Mouse (Mus musculus) spleen, adult 2 months (tissue): ENCODE results near the gene Tle4. TPM values are rescaled to one million over a fixed set of nuclear protein-coding genes. Genes with fewer than 3 reads are reported as not detected.

ENCODE experiments used
- DNase-seq, 2 experiments: peaks; one replicate each; pipeline versions ENCODE4 v3.0.0 to v3.0.0-alpha.2; 2012 to 2021; ENCODE audit warnings: low spot score in 2 of 2, low read depth in 1 of 2
- H3K27ac ChIP-seq: fragments of 200-500 bp; 2 replicates; pipeline ENCODE4 v1.5.1; 2012; ENCODE audit warnings: low read length, inconsistent platforms; ENCODE audit not compliant: insufficient read depth
- H3K27me3 ChIP-seq: fragments of 200-500 bp; 2 replicates; pipeline ENCODE4 v1.6.1; 2012; ENCODE audit warnings: mild to moderate bottlenecking, moderate library complexity, low read length, inconsistent platforms; ENCODE audit not compliant: control insufficient read depth, insufficient read depth
- H3K36me3 ChIP-seq: fragments of 200-500 bp; 2 replicates; pipeline ENCODE4 v1.6.1; 2012; ENCODE audit warnings: mild to moderate bottlenecking, low read length, inconsistent platforms; ENCODE audit not compliant: control insufficient read depth, insufficient read depth
- H3K4me1 ChIP-seq: fragments of 200-500 bp; 2 replicates; pipeline ENCODE4 v1.6.1; 2011; ENCODE audit warnings: inconsistent platforms; ENCODE audit not compliant: control insufficient read depth, insufficient read depth, insufficient read length
- H3K4me3 ChIP-seq: fragments of 200-500 bp; 2 replicates; pipeline ENCODE4 v1.5.1; 2011; ENCODE audit warnings: mild to moderate bottlenecking, inconsistent platforms; ENCODE audit not compliant: insufficient read depth, insufficient read length; ENCODE audit errors: extremely low read depth
- CTCF ChIP-seq: fragments of 200-500 bp; IDR thresholded peaks from 2 replicates; pipeline ENCODE4 v1.5.1; 2011; ENCODE audit warnings: mild to moderate bottlenecking, inconsistent platforms; ENCODE audit not compliant: insufficient read depth, insufficient read length, insufficient replicate concordance; ENCODE audit errors: extremely low read depth
- POLR2A ChIP-seq: fragments of 200-500 bp; IDR thresholded peaks from 2 replicates; pipeline ENCODE4 v1.6.1; 2011; ENCODE audit warnings: low read depth, low read length, inconsistent platforms
- WGBS: fragments of 180-500 bp; shearing (Covaris S2); methylation state at CpG from one replicate; pipeline ENCODE4 v1.1.7; 2018; 5-methylcytosine and 5-hydroxymethylcytosine counted together
- polyA plus RNA-seq: library from polyadenylated mRNA; depleted of rRNA; stranded (reverse); fragments of >200 nt; gene quantifications from 2 replicates; pipeline ENCODE4 v1.2.3, GENCODE M21; 2012

The Tle4 gene
- polyA plus RNA-seq, 1 experiment: 15.9 TPM

DNA sequence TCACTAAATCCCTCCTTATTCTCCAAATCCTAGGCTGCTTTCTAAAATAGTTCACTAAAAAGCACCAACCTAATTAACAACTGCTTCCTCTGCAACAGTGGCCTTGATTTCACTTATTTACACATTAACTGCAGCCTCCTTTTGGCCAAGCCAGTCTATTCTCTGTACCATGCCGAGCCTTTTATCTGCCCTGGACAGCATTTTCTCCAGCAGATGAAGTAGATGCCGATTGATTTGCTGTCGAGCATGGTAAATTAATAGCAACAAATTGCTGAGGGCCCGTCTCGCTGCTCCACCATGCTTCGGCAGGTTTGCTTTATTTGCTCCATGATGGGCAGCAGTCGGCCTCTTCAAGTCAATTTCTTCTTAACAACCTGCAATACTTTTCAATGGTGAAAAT is 7.7 kb downstream of the Tle4 start:
- TF ChIP-seq POLR2A (no peak), CTCF (no peak)
- peaks cover 21% of the 10 kb centered on the region for H3K4me1 ChIP-seq
- H3K27me3 ChIP-seq: no peaks in the 10 kb centered on the region
- DNase-seq: no peak
- peaks cover 14% of the 10 kb centered on the region for H3K36me3 ChIP-seq
- H3K4me3 ChIP-seq: no peak overlapping the region
- 96% methylated on average over 7 of the region's 7 CpGs for WGBS
- H3K27ac ChIP-seq: no peak overlapping the region

DNA sequence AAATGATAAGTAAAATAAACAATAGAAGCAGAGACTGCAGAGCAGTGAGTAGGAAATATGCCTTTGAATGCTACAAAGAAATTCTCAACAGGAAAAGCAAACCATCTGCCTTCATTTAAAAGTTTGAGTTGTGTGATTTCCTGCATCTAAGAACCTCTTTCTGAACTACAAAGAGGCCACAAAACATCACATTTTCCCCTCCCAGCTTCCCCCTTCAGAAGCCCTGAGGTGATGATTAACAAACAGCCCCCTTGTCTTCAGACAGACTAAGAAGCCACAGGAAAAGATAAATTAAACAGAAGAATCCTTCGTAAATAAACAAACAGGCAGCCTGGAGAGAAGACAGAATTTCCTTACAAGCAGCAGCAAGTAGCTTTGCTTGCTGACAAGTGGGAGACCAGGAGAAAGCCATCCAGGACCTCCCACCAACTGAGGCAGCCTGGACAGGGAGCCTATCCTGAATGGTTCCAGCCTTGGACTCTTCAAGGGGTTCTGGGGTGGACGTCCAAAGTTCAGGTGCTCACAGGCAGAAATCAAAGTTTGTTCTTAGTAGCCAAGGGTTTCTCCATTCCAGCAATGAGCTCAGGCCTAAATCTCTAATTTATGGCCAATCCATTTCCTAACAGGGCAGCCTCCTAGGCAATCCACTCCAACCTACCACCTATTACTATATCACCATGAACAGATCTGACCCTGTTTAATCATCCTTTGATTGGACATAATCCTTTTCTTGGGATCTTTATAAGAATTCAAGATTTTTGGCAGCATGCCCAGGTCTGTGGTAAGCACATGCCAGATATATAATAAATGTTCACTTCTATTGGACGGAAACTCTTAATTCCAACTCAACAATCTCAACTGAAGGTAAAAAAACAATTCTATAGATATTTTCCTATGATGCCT is 9.4 kb downstream of the Tle4 start:
- Histone ChIP-seq H3K4me1 (peaks cover 21% of the 10 kb centered on the region), H3K36me3 (peaks cover 12% of the 10 kb centered on the region), H3K4me3 (no peak overlapping the region), H3K27me3 (no peaks in the 10 kb centered on the region), H3K27ac (peak overlapping the region; percentile 84)
- WGBS: 50% methylated on average over 3 of the region's 3 CpGs
- DNase-seq: peak in 1 of 2 experiments; percentile 53
- TF ChIP-seq CTCF (no peak), POLR2A (no peak)

DNA sequence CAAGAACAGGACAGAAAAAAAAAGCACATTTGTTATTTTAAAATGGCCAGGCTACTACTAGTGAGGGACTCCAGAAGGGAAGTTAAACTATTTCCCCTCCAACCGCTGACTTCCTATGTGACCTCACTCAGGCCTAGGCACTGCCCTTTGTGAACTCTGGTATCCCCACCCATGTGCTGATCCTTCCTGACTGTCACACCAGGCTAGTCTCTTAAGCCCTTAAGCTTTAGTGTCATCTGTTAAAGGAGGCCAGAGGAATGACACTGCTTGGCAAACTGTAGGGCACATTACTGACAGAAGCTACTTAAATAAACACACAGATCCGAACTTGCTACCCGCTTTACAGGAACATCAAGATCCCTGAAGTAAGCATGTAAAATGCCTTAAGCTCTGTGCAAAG is 11.7 kb downstream of the Tle4 start:
- H3K36me3 ChIP-seq: peaks cover 6% of the 10 kb centered on the region
- H3K4me3 ChIP-seq: no peak overlapping the region
- H3K4me1 ChIP-seq: peaks cover 23% of the 10 kb centered on the region
- peak in 1 of 2 experiments; percentile 18 for DNase-seq
- peak overlapping the region; percentile 17; the same call in 1 of the 2 replicates for H3K27ac ChIP-seq
- 39% methylated on average over 3 of the region's 3 CpGs for WGBS
- H3K27me3 ChIP-seq: no peaks in the 10 kb centered on the region
- TF ChIP-seq CTCF: no peak
- TF ChIP-seq POLR2A: no peak

DNA sequence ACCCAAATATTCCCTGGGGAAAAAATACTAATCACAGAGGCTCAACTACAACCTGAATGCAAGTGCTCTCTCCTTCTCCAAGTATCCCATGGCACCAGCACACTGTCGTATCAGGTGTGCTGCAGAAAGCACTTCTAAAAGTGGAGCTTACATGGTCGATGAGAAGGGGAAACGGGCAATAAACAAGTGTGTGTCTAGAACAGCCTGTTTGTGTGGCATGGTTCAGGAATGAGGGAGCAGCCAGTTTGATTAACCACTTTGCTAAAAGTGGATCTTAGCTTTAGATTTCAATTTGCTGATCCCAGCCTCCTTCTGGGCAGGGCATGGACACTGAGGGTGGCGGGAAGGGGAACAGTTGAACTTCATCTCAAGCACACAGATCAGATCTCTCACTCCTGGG is 12.1 kb downstream of the Tle4 start:
- TF ChIP-seq CTCF (no peak), POLR2A (no peak)
- Histone ChIP-seq H3K4me3 (no peak overlapping the region), H3K4me1 (peaks cover 23% of the 10 kb centered on the region), H3K27ac (peak overlapping the region; percentile 27; the same call in 1 of the 2 replicates), H3K36me3 (peaks cover 4% of the 10 kb centered on the region), H3K27me3 (no peaks in the 10 kb centered on the region)
- WGBS: 40% methylated on average over 4 of the region's 4 CpGs
- DNase-seq: no peak

DNA sequence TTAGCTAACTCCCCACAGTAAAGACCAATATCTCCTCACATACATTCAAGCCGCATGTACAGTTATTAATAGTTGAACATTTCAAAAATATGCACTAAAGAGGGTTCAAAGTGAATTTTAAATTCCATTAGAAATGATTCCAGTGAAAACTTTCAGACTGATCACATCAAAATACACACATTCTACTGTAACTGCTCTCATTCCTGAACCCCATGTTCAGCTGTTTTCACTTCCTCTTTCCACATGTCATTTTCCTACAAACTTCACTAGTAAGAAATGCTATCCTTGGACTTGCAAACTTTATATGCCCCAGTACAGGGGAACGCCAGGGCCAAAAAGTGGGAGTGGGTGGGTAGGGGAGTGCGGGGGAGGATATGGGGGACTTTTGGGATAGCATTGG is 12.6 kb downstream of the Tle4 start:
- Histone ChIP-seq H3K4me3 (no peak overlapping the region), H3K36me3 (peaks cover 3% of the 10 kb centered on the region), H3K27me3 (no peaks in the 10 kb centered on the region), H3K4me1 (peaks cover 23% of the 10 kb centered on the region), H3K27ac (no peak overlapping the region)
- TF ChIP-seq CTCF: no peak
- TF ChIP-seq POLR2A: no peak
- WGBS: 68% methylated on average over 3 of the region's 3 CpGs
- DNase-seq: no peak

DNA sequence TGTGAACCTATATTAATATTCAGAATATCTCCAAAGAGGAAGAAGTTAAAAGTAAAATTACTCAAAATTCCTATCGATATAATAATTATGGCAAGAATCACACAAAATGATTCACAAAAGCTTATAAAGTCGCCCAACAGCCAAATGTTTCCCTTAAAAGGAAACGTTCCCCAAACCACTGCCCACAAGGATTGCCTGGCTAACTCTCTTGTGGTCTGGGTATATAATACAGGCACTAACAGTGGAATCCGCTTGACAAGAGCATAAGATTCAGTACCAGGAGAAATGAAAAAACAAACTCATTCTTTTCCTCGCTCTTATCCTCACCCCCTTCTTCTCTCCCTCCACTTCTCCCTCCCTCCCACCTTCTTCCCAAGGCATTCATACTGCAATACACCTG is 19.2 kb downstream of the Tle4 start:
- TF ChIP-seq POLR2A (no peak), CTCF (no peak)
- H3K4me3 ChIP-seq: no peak overlapping the region
- H3K27me3 ChIP-seq: no peaks in the 10 kb centered on the region
- peaks cover 2% of the 10 kb centered on the region; the same call in 1 of the 2 replicates for H3K36me3 ChIP-seq
- peaks cover 5% of the 10 kb centered on the region; the same call in 1 of the 2 replicates for H3K4me1 ChIP-seq
- H3K27ac ChIP-seq: no peak overlapping the region
- DNase-seq: no peak
- WGBS: 71% methylated on average over 5 of the region's 5 CpGs

DNA sequence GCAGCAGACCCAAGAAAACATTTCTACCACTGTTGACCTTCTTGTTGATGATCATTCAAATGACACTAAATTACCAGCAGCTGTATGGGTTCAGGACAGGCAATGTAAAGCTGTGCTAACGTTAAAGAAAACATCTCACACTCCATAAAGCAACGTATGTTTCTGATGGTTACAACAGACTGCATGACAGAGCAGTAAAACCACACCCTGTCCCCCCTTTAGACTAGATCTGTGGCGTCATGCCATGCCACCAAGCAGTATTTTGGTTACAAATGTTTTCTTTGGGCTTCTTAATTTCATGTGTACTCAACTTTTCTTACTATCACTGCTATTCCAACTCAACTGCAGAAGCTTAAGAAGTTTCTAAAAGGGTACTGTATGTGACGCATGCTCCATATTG is 19.8 kb downstream of the Tle4 start:
- no peak for DNase-seq
- peaks cover 2% of the 10 kb centered on the region; the same call in 1 of the 2 replicates for H3K36me3 ChIP-seq
- TF ChIP-seq CTCF (no peak), POLR2A (no peak)
- no peak overlapping the region for H3K4me3 ChIP-seq
- H3K27me3 ChIP-seq: no peaks in the 10 kb centered on the region
- no peak overlapping the region for H3K27ac ChIP-seq
- 59% methylated on average over 4 of the region's 4 CpGs for WGBS
- H3K4me1 ChIP-seq: peaks cover 5% of the 10 kb centered on the region; the same call in 1 of the 2 replicates
